Mouse (Mus musculus) ES-E14 (cell line): Measurements from ENCODE around the gene Stox2. TPM values are rescaled to one million over a fixed set of nuclear protein-coding genes. Genes with fewer than 3 reads are reported as not detected.
A peak's percentile ranks its signal among the peaks of the same experiment; 100 is the strongest.

Experiments
- DNase-seq: peaks from one replicate; pipeline ENCODE4 v3.0.0-alpha.2; 2013; ENCODE audit warnings: low read depth, low spot score
- H3K27ac ChIP-seq: 2 replicates; pipeline ENCODE4 v1.5.1; 2012; ENCODE audit warnings: low read depth, mild to moderate bottlenecking, low read length, moderate library complexity, mixed read lengths; ENCODE audit not compliant: poor library complexity, insufficient read depth, severe bottlenecking
- H3K36me3 ChIP-seq: 2 replicates; pipeline ENCODE4 v1.6.1; 2012; ENCODE audit warnings: mild to moderate bottlenecking, low read length, moderate library complexity, mixed read lengths; ENCODE audit not compliant: control insufficient read depth, poor library complexity, insufficient read depth, severe bottlenecking
- H3K4me1 ChIP-seq, 2 experiments: fragments of 150-350 bp in 1 of 2; sonication (generic) in 1 of 2; 2 replicates each; pipeline ENCODE4 v1.6.1; 2012; ENCODE audit warnings: low read length in 2 of 2, mild to moderate bottlenecking in 1 of 2, mixed read lengths in 1 of 2; ENCODE audit not compliant: control insufficient read depth in 2 of 2, insufficient read depth in 2 of 2, poor library complexity in 1 of 2
- H3K4me3 ChIP-seq, 2 experiments: fragments of 150-350 bp in 1 of 2; sonication (generic) in 1 of 2; 2 replicates each; pipeline ENCODE4 v1.5.1; 2012; ENCODE audit warnings: low read length in 2 of 2, low read depth in 1 of 2, mild to moderate bottlenecking in 1 of 2, mixed read lengths in 1 of 2; ENCODE audit not compliant: insufficient read depth in 1 of 2, poor library complexity in 1 of 2, severe bottlenecking in 1 of 2
- H3K9ac ChIP-seq: 2 replicates; pipeline ENCODE4 v1.6.1; 2012; ENCODE audit warnings: low read depth, mild to moderate bottlenecking, low read length, mixed read lengths; ENCODE audit not compliant: poor library complexity, insufficient read depth, severe bottlenecking
- H3K9me3 ChIP-seq: fragments of 150-350 bp; sonication (generic); 2 replicates; pipeline ENCODE4 v1.6.1; 2012; ENCODE audit warnings: low read depth, mild to moderate bottlenecking, low read length; ENCODE audit not compliant: control insufficient read depth, insufficient read depth
- CHD2 ChIP-seq: IDR thresholded peaks from 2 replicates; pipeline ENCODE4 v1.6.1; 2014; ENCODE audit warnings: mild to moderate bottlenecking, low read depth, low read length, inconsistent platforms
- HCFC1 ChIP-seq: IDR thresholded peaks from 2 replicates; pipeline ENCODE4 v1.6.1; 2012; ENCODE audit warnings: low read length, inconsistent platforms, borderline replicate concordance; ENCODE audit not compliant: insufficient read depth
- MAFK ChIP-seq: IDR thresholded peaks from 2 replicates; pipeline ENCODE4 v1.6.1; 2014; ENCODE audit warnings: mild to moderate bottlenecking, low read depth, low read length, inconsistent platforms; ENCODE audit not compliant: insufficient read depth
- ZC3H11A ChIP-seq: IDR thresholded peaks from 2 replicates; pipeline ENCODE4 v1.6.1; 2012; ENCODE audit warnings: low read depth, mild to moderate bottlenecking, inconsistent platforms, low read length, borderline replicate concordance
- ZNF384 ChIP-seq: IDR thresholded peaks from 2 replicates; pipeline ENCODE4 v1.6.1; 2012; ENCODE audit warnings: low read depth, low read length, inconsistent platforms
- in situ Hi-C, 2 experiments: fragments of 600-800 bp; cut with MboI; formaldehyde crosslinking; loops; one replicate each; pipeline ENCODE4 v1.15.1; 2025; ENCODE audit warnings: low sequenced_read_pairs in 2 of 2, inconsistent platforms in 1 of 2; ENCODE audit not compliant: unreplicated experiment in 2 of 2
- total RNA-seq: library from RNA; depleted of rRNA; stranded (reverse); fragments of 300-350 nt; gene quantifications from 2 replicates; pipeline ENCODE4 v1.2.3, GENCODE M21; 2012

Gene Stox2
- total RNA-seq, 1 experiment: 6.8 TPM

- in situ Hi-C loops: no loop called here
- TF ChIP-seq ZNF384 (no peak), ZC3H11A (no peak), CHD2 (no peak), HCFC1 (no peak), MAFK (no peak)
- H3K27ac ChIP-seq: no peak overlapping the region
- no peaks in the 10 kb centered on the region for H3K9me3 ChIP-seq
- DNase-seq: no peak
- peak overlapping the region in 1 of 2 experiments; percentile 20; a peak in 1 of 4 replicates for H3K4me3 ChIP-seq
- no peaks in the 10 kb centered on the region for H3K36me3 ChIP-seq
- peaks cover 2 to 20% of the 10 kb centered on the region in 2 experiments; a peak in 1 of 4 replicates for H3K4me1 ChIP-seq
- 0 out of 2 replicates have a peak overlapping the region, but pooled peaks have one; percentile 0 for H3K9ac ChIP-seq
These were observed 58.0 kb downstream of the Stox2 start for GRCm38 (mm10) chr8:47388171-47388570.

DNA sequence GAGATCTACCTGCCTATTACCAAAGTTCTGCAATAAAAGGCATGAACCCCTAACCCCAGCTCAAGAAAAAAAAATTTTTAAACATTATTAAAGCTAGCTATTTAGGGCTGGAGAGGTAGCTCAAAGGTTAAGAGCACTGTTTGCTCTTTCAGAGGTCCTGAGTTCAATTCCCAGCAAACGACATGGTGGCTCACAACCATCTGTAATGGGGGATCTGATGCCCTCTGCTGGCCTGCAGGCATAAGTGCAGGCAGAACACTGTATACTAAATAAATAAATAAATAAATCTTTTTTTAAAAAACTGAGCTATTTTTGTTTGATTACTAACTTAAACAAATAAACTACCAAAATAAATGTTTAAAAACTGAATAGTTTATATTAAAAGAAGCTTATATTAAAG is 60.4 kb downstream of the Stox2 start:
- no peak for DNase-seq
- in situ Hi-C loops: no loop called here
- Histone ChIP-seq H3K4me1 (peaks cover 2 to 11% of the 10 kb centered on the region in 2 experiments; a peak in 1 of 4 replicates), H3K9me3 (no peaks in the 10 kb centered on the region), H3K4me3 (no peak overlapping the region), H3K36me3 (no peaks in the 10 kb centered on the region), H3K27ac (no peak overlapping the region), H3K9ac (no peak overlapping the region)
- TF ChIP-seq ZC3H11A (no peak), HCFC1 (no peak), CHD2 (no peak), MAFK (no peak), ZNF384 (no peak; the same call in 1 of the 2 replicates)

- Histone ChIP-seq H3K36me3 (no peaks in the 10 kb centered on the region), H3K9ac (no peak overlapping the region), H3K27ac (no peak overlapping the region), H3K4me1 (peaks cover 2 to 14% of the 10 kb centered on the region in 2 experiments; a peak in 1 of 4 replicates), H3K4me3 (no peak overlapping the region), H3K9me3 (no peaks in the 10 kb centered on the region)
- DNase-seq: no peak
- in situ Hi-C loops: no loop called here
- no peak for TF ChIP-seq MAFK
- no peak for TF ChIP-seq CHD2
- TF ChIP-seq ZC3H11A: no peak
- TF ChIP-seq HCFC1: no peak
- no peak for TF ChIP-seq ZNF384
These were observed 62.0 kb downstream of the Stox2 start for GRCm38 (mm10) chr8:47384151-47384550.

DNA sequence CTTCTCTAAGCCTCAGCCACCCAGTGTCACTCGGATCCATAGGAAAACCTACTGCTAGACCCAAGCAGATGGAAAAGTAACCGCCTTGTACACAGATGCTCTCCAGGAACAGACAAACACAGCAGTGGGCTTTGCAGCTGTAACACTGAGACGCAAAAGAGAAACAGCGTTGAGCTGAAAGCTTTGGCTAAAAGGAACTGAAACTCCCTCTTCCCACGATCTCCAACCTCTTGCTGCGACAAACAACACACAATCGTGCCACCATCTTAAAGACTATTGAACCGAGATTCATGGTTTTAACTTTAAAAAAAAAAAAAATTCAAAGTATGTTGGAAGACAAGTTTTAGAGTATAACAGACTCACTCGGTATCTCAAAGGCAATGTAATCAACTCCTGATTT is 62.5 kb downstream of the Stox2 start:
- H3K9me3 ChIP-seq: no peaks in the 10 kb centered on the region
- in situ Hi-C loops: no loop called here
- no peak overlapping the region for H3K9ac ChIP-seq
- no peaks in the 10 kb centered on the region for H3K36me3 ChIP-seq
- H3K27ac ChIP-seq: no peak overlapping the region
- peaks cover 0 to 16% of the 10 kb centered on the region in 2 experiments; a peak in 1 of 4 replicates for H3K4me1 ChIP-seq
- H3K4me3 ChIP-seq: no peak overlapping the region
- TF ChIP-seq HCFC1 (no peak), ZC3H11A (no peak), CHD2 (no peak), ZNF384 (no peak), MAFK (no peak)
- no peak for DNase-seq

- no peak overlapping the region for H3K9ac ChIP-seq
- H3K4me1 ChIP-seq: peaks cover 0 to 14% of the 10 kb centered on the region in 2 experiments; a peak in 2 of 4 replicates
- H3K27ac ChIP-seq: no peak overlapping the region
- in situ Hi-C loops: no loop called here
- no peaks in the 10 kb centered on the region for H3K9me3 ChIP-seq
- H3K36me3 ChIP-seq: no peaks in the 10 kb centered on the region; the same call in 1 of the 2 replicates
- TF ChIP-seq ZNF384 (no peak), ZC3H11A (no peak), HCFC1 (no peak), MAFK (no peak), CHD2 (no peak)
- no peak for DNase-seq
- no peak overlapping the region for H3K4me3 ChIP-seq
These were observed 64.9 kb downstream of the Stox2 start for GRCm38 (mm10) chr8:47381216-47381615.
